Mouse (Mus musculus) hindbrain, embryonic 12.5 days (tissue): ENCODE data around the gene Olfr1415. TPM values are rescaled to one million over a fixed set of nuclear protein-coding genes. Genes with fewer than 3 reads are reported as not detected.
A peak's percentile ranks its signal among the peaks of the same experiment; 100 is the strongest.

Experiments
- ATAC-seq: fragments of 200-750 bp; cut with Nextera tagmentation; 2 replicates; pipeline ENCODE4 v1.8.0; 2017; ENCODE audit warnings: moderate TSS enrichment; ENCODE audit not compliant: low FRiP score
- H3K27ac ChIP-seq: fragments of 300-500 bp; sonication (generic); 2 replicates; pipeline ENCODE4 v1.5.1; 2016; ENCODE audit warnings: mild to moderate bottlenecking
- H3K27me3 ChIP-seq: fragments of 300-500 bp; sonication (generic); 2 replicates; pipeline ENCODE4 v1.6.1; 2016; ENCODE audit warnings: mild to moderate bottlenecking
- H3K36me3 ChIP-seq: fragments of 300-500 bp; sonication (generic); 2 replicates; pipeline ENCODE4 v1.6.1; 2016; ENCODE audit warnings: mild to moderate bottlenecking
- H3K4me1 ChIP-seq: fragments of 300-500 bp; sonication (generic); 2 replicates; pipeline ENCODE4 v1.6.1; 2016
- H3K4me2 ChIP-seq: fragments of 300-500 bp; sonication (generic); replicated peaks from 2 replicates; pipeline ENCODE4 v1.6.1; 2016; ENCODE audit warnings: mild to moderate bottlenecking
- H3K4me3 ChIP-seq: fragments of 300-500 bp; sonication (generic); 2 replicates; pipeline ENCODE4 v1.5.1; 2016; ENCODE audit warnings: mild to moderate bottlenecking
- H3K9ac ChIP-seq: fragments of 300-500 bp; sonication (generic); 2 replicates; pipeline ENCODE4 v1.6.1; 2016; ENCODE audit warnings: mild to moderate bottlenecking, moderate library complexity
- H3K9me3 ChIP-seq: fragments of 300-500 bp; sonication (generic); replicated peaks from 2 replicates; pipeline ENCODE4 v1.6.1; 2016; ENCODE audit warnings: mild to moderate bottlenecking
- WGBS: fragments of 180-500 bp; shearing (Covaris S2); methylation state at CpG from one replicate; pipeline ENCODE4 v1.1.7; 2016; 5-methylcytosine and 5-hydroxymethylcytosine counted together
- microRNA-seq: library from miRNA; unstranded; fragments of <30 nt; microRNA quantifications from one replicate; pipeline ENCODE4, GENCODE M21; 2017
- polyA plus RNA-seq: library from polyadenylated mRNA; unstranded; fragments of >200 nt; fragmentation: Nextera tagmentation; extraction: Ambion mirVana; gene quantifications from 2 replicates; pipeline ENCODE4 v1.2.1, GENCODE M21; 2016

Olfr1415 gene
- polyA plus RNA-seq, 1 experiment from 2014 or later = not detected

- WGBS = 89% methylated on average over 4 of the region's 4 CpGs
- no peak overlapping the region for H3K9ac ChIP-seq
- no peak for ATAC-seq
- peaks cover 68% of the 10 kb centered on the region for H3K36me3 ChIP-seq
- H3K27me3 ChIP-seq = no peaks in the 10 kb centered on the region
- peaks cover 5% of the 10 kb centered on the region for H3K4me1 ChIP-seq
- H3K4me2 ChIP-seq = no peak overlapping the region
- no peak overlapping the region for H3K4me3 ChIP-seq
- no peak overlapping the region for H3K27ac ChIP-seq
- no peaks in the 10 kb centered on the region for H3K9me3 ChIP-seq
Measured at GRCm38 (mm10) chr1:92468891-92469290, 27.0 kb downstream of the Olfr1415 start.

- Histone ChIP-seq H3K36me3 (peaks cover 89% of the 10 kb centered on the region), H3K9me3 (no peaks in the 10 kb centered on the region), H3K9ac (no peak overlapping the region), H3K4me1 (no peaks in the 10 kb centered on the region), H3K27ac (no peak overlapping the region), H3K27me3 (no peaks in the 10 kb centered on the region), H3K4me3 (no peak overlapping the region), H3K4me2 (no peak overlapping the region)
- ATAC-seq = no peak
- WGBS = 91% methylated on average over 6 of the region's 6 CpGs
Measured at GRCm38 (mm10) chr1:92458416-92458815, 37.5 kb downstream of the Olfr1415 start.

- Histone ChIP-seq H3K4me1 (no peaks in the 10 kb centered on the region), H3K9me3 (no peaks in the 10 kb centered on the region), H3K27me3 (no peaks in the 10 kb centered on the region), H3K9ac (no peak overlapping the region), H3K36me3 (peaks cover 90% of the 10 kb centered on the region), H3K4me3 (no peak overlapping the region), H3K4me2 (no peak overlapping the region), H3K27ac (no peak overlapping the region)
- no peak for ATAC-seq
Measured at GRCm38 (mm10) chr1:92457758-92458157, 38.1 kb downstream of the Olfr1415 start.

GRCm38 (mm10) chr1:92453751-92454445, 42.0 kb downstream of the Olfr1415 start:
- peaks cover 85% of the 10 kb centered on the region for H3K36me3 ChIP-seq
- 80% methylated on average over 8 of the region's 8 CpGs for WGBS
- no peak overlapping the region for H3K4me2 ChIP-seq

GRCm38 (mm10) chr1:92448293-92448692, 47.6 kb downstream of the Olfr1415 start:
- H3K4me2 ChIP-seq = no peak overlapping the region
- H3K36me3 ChIP-seq = peaks cover 74% of the 10 kb centered on the region
- H3K27me3 ChIP-seq = no peaks in the 10 kb centered on the region
- H3K4me3 ChIP-seq = no peak overlapping the region
- no peak overlapping the region for H3K9ac ChIP-seq
- WGBS = 90% methylated on average over 3 of the region's 3 CpGs
- H3K4me1 ChIP-seq = no peaks in the 10 kb centered on the region
- ATAC-seq = no peak
- no peak overlapping the region for H3K27ac ChIP-seq
- no peaks in the 10 kb centered on the region for H3K9me3 ChIP-seq

More at GRCm38 (mm10) chr1:92453751-92454445, 42.0 kb downstream of the Olfr1415 start:
- no peak for ATAC-seq
- H3K27ac ChIP-seq = no peak overlapping the region
- H3K27me3 ChIP-seq = no peaks in the 10 kb centered on the region
- H3K4me1 ChIP-seq = no peaks in the 10 kb centered on the region
- H3K9me3 ChIP-seq = no peaks in the 10 kb centered on the region
- no peak overlapping the region for H3K9ac ChIP-seq
- H3K4me3 ChIP-seq = no peak overlapping the region

- WGBS = 62% methylated on average over 6 of the region's 6 CpGs
- peaks cover 10% of the 10 kb centered on the region; the same call in 1 of the 2 replicates for H3K4me1 ChIP-seq
- H3K27me3 ChIP-seq = no peaks in the 10 kb centered on the region
- ATAC-seq = no peak
- H3K27ac ChIP-seq = no peak overlapping the region
- no peaks in the 10 kb centered on the region for H3K9me3 ChIP-seq
- H3K36me3 ChIP-seq = peaks cover 57% of the 10 kb centered on the region
- H3K9ac ChIP-seq = no peak overlapping the region
- no peak overlapping the region for H3K4me2 ChIP-seq
- H3K4me3 ChIP-seq = no peak overlapping the region
Measured at GRCm38 (mm10) chr1:92441453-92442063, 54.3 kb downstream of the Olfr1415 start.

- 90% methylated on average over 9 of the region's 9 CpGs for WGBS
- no peaks in the 10 kb centered on the region for H3K27me3 ChIP-seq
- peaks cover 54% of the 10 kb centered on the region for H3K36me3 ChIP-seq
- H3K27ac ChIP-seq = no peak overlapping the region
- no peaks in the 10 kb centered on the region for H3K9me3 ChIP-seq
- ATAC-seq = no peak
- H3K9ac ChIP-seq = no peak overlapping the region
- peaks cover 10% of the 10 kb centered on the region; the same call in 1 of the 2 replicates for H3K4me1 ChIP-seq
- no peak overlapping the region for H3K4me3 ChIP-seq
- H3K4me2 ChIP-seq = no peak overlapping the region
Measured at GRCm38 (mm10) chr1:92440066-92440750, 55.7 kb downstream of the Olfr1415 start.

Small RNAs within 50 kb of the gene (microRNA-seq; reads per million reads assigned to microRNA genes)
- gene Mir6900 = 5.2 reads per million, percentile 13 among the genes with 10 or more reads in this experiment

Other genes with a start within 250 kb of the Olfr1415 start
- 211 and 248 TPM in 2 replicates for gene Ndufa10, start 22.2 kb downstream of the Olfr1415 start, polyA plus RNA-seq
- gene Olfr1416, start 11.0 kb downstream of the Olfr1415 start, polyA plus RNA-seq = not detected in 2 replicates
- gene Olfr1414, start 22.6 kb upstream of the Olfr1415 start, polyA plus RNA-seq = not detected in 2 replicates
- not detected in 2 replicates for gene Olfr1413, start 75.2 kb upstream of the Olfr1415 start, polyA plus RNA-seq
- not detected in 2 replicates for gene Olfr1412, start 89.7 kb upstream of the Olfr1415 start, polyA plus RNA-seq
- not detected in 2 replicates for gene Olfr1411, start 98.3 kb upstream of the Olfr1415 start, polyA plus RNA-seq
- not detected in 2 replicates for gene Olfr1410, start 109.7 kb upstream of the Olfr1415 start, polyA plus RNA-seq
- gene Olfr12, start 121.7 kb upstream of the Olfr1415 start, polyA plus RNA-seq = not detected in 2 replicates
- gene Cops9, start 145.9 kb upstream of the Olfr1415 start, polyA plus RNA-seq = 333 and 394 TPM in 2 replicates
- gene Otos, start 152.7 kb upstream of the Olfr1415 start, polyA plus RNA-seq = not detected in 2 replicates